Mouse (Mus musculus): Measurements from ENCODE around the gene Rad51d. TPM values are rescaled to one million over a fixed set of nuclear protein-coding genes. Genes with fewer than 3 reads are reported as not detected.

Rad51d gene
- total RNA-seq, 2 experiments from 2014 or later, result 18.0 to 21.0 TPM

DNA sequence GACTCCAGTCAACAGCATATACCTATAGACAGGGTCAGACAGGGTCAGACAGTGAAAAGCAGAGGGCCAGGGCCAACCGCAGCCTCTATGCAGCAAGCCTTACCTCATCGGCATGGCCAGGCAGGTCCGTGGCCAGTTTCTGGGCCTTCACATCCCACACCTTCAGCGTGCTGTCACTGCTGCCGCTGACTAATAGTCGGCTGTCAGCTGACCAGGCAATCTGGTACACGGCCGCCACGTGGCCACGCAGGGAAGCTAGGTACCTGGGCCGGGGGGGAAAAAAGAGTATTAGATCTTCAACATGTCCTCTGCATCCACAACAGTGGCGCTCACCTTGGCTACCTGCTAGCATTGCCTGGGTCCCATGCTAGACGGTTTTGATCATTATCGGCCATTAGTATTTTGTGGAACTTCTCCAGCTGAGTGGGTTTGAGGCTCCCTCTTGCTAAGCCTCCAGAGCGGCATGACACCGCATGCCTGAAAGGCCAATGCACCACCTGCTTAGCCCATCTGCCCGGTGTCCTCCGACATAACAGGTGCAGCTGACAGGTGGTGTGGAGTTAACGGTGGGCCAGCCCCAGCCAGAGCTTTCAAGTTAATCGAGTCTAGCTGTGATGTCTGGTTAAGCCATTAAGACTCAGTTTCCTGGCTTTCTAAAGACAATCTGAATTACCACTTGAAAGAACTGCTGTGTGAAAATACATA, 11.3 kb upstream of the Rad51d start:
- DNase-seq (ENCODE audit: low spot score in 2 of 2), result no peak
- intact Hi-C loops (cut with DNase I), result no loop called here

GRCm38 (mm10) chr11:82899720-82900119, 9.3 kb upstream of the Rad51d start:
- intact Hi-C loops (cut with DNase I), result no loop called here
- DNase-seq (ENCODE audit: low spot score in 2 of 2), result no peak

DNA sequence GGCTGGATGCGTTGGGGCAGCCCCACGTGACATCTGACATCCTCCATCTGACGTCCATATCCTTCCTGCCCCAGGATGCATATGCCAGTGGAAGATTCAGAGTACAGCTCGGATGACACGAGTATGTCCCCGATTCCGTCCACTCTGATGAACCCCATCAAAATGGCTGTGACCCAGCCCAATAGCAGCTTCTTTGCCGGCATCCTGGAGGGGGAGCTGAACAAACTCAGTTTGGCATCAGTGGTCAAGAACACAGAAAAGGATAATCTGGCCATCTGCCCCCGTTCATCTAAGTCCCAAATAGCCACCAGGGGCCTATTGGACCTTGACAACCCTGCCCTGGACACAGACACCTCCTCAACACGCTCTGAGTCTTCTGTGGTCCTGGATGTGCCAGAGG, 7.1 kb upstream of the Rad51d start:
- intact Hi-C loops (cut with DNase I), result no loop called here
- no peak for DNase-seq (ENCODE audit: low spot score in 2 of 2)

DNA sequence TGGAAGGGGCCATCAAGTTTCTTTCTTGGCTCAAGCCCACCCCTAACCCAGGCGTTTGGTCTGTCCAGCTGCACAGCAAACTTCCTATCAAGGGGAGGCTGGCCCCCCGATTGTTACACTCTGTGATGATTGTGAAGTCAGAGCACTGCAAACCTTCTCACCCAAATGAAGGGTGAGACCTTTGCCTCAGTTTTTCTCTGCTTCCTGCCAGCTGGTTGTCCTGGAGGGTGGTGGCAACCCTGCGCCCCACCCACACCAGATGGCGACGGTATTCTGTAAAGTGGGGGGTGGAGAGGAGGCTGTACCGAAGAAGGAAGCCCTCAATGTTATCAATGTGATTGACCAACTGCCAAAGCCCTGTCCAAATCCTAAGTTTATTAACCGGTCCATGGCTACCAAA, 1.5 kb upstream of the Rad51d start, which contains the start of gene Fndc8:
Fndc8 (plus strand) TSS at position 189 of the 400 bp plus-strand sequence.
- intact Hi-C loops (cut with DNase I), result loop anchor here (2.0 to 5.0 kb wide), 4 partner anchors 280 to 895 kb away; partner anchors contain the start of gene Tmem132e
- DNase-seq (ENCODE audit: low spot score in 2 of 2), result no peak

- no peak for DNase-seq (ENCODE audit: low spot score in 2 of 2)
- intact Hi-C loops (cut with DNase I), result loop anchor here (2.0 to 5.0 kb wide), 4 partner anchors 277 to 893 kb away; partner anchors contain the start of gene Tmem132e
Measured at GRCm38 (mm10) chr11:82889524-82890341, 681 bp downstream of the Rad51d start.

DNA sequence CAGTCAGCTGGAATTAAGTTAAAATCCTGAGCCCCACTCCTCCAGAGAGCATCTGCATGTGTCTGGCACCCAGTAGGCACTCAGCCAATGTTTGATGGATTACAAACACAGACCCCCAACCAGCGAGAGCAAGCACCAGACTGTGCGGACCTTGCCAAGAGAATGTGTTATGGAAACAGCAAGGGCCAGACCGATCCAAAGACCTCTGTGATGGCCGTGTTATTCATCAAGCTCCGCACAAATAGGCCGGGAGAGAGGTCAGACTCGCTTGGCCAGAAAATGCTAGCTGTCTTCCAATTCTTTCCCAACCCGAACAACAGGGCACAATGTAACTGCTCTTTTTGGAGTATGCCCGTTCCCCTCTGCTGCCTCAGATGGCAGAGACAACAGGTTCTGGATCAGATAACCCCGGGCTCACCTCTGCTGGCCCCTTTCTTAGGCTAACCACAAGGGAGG, 1.9 kb downstream of the Rad51d start:
- DNase-seq (ENCODE audit: low spot score in 2 of 2), result no peak
- intact Hi-C loops (cut with DNase I), result no loop called here

- intact Hi-C loops (cut with DNase I), result no loop called here
Measured at GRCm38 (mm10) chr11:82886559-82886958, 3.9 kb downstream of the Rad51d start.

GRCm38 (mm10) chr11:82883180-82883579, 7.2 kb downstream of the Rad51d start:
- DNase-seq (ENCODE audit: low spot score in 2 of 2), result no peak
- intact Hi-C loops (cut with DNase I), result no loop called here

More at GRCm38 (mm10) chr11:82886559-82886958, 3.9 kb downstream of the Rad51d start:
- no peak for DNase-seq (ENCODE audit: low spot score in 2 of 2)

GRCm38 (mm10) chr11:82877726-82878344, 12.6 kb downstream of the Rad51d start:
- intact Hi-C loops (cut with DNase I), result no loop called here
- no peak for DNase-seq (ENCODE audit: low spot score in 2 of 2)

GRCm38 (mm10) chr11:82875631-82876030, 14.8 kb downstream of the Rad51d start:
- no peak for DNase-seq (ENCODE audit: low spot score in 2 of 2)
- intact Hi-C loops (cut with DNase I), result no loop called here

- intact Hi-C loops (cut with DNase I), result loop anchor here (5.0 kb wide), 1 partner anchor 63 kb away; no protein-coding TSS in a partner anchor
- no peak for DNase-seq (ENCODE audit: low spot score in 2 of 2)
Measured at GRCm38 (mm10) chr11:82874924-82875323, 15.5 kb downstream of the Rad51d start.

DNA sequence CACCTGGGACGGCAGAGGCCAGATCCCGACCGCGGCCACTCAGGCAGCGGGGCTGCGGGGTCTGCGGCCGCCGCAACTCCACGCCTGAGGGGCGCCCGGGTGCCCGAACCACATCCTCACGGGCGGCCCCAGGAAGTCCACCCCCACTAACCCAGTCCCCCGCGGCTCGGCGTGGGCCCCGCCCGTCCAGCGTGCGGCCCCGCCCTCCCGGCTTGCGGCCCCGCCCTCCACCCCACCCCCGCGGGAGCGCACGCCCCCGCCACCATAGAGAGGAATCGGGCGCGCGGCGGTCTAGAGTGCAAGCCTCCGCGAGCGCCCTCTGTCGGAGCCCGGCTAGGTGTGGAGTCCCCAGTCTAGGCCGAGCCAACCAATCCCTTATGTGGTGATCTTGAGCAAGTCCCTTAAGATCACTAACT, 19.4 kb downstream of the Rad51d start, which contains the start of gene Rffl:
Rffl (minus strand) TSS at position 180 of the 416 bp plus-strand sequence.
- intact Hi-C loops (cut with DNase I), result loop anchor here (1.0 to 5.0 kb wide), 3 partner anchors 37 to 90 kb away; partner anchors contain the start of genes Lig3 and Nle1
- DNase-seq (ENCODE audit: low spot score in 2 of 2), result peak; percentile 88 to 89

- intact Hi-C loops (cut with DNase I), result loop anchor here (1.0 to 5.0 kb wide), 3 partner anchors 38 to 90 kb away; partner anchors contain the start of genes Lig3 and Nle1
- peak; percentile 29 to 38 for DNase-seq (ENCODE audit: low spot score in 2 of 2)
Measured at GRCm38 (mm10) chr11:82870173-82871030, 20.0 kb downstream of the Rad51d start.

DNA sequence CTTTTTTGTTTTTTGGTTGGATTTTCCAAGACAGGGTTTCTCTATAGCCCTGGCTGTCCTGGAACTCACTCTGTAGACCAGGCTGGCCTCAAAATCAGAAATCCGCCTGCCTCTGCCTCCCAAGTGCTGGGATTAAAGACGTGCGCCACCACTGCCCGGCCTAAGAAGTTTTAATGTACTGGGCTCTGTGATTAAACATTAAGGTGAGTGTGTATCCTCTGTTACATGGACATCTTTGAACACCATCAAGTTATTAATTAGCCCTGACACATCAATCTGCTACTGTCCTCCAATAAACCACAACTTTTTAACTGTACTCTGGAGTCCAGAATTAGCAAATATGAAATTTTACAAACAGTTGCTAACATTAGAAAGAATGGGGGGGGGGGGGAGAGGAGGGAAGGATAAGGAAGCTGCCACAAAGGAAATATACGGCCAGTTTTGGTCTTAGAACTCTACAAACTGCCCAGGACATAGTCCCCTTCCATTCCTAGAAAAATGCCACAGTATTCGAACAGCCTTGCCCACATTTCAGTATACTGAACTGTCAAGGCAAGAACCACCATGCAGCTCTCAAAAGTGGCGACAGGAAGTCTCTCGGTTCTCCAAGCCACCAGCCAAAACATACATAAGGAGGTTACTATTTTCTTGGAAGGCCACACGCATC, 20.8 kb downstream of the Rad51d start:
- intact Hi-C loops (cut with DNase I), result loop anchor here (2.0 to 5.0 kb wide), 2 partner anchors 57 to 89 kb away; partner anchors contain the start of gene Lig3
- DNase-seq (ENCODE audit: low spot score in 2 of 2), result no peak

GRCm38 (mm10) chr11:82867956-82868355, 22.5 kb downstream of the Rad51d start:
- intact Hi-C loops (cut with DNase I), result no loop called here
- DNase-seq (ENCODE audit: low spot score in 2 of 2), result no peak

DNA sequence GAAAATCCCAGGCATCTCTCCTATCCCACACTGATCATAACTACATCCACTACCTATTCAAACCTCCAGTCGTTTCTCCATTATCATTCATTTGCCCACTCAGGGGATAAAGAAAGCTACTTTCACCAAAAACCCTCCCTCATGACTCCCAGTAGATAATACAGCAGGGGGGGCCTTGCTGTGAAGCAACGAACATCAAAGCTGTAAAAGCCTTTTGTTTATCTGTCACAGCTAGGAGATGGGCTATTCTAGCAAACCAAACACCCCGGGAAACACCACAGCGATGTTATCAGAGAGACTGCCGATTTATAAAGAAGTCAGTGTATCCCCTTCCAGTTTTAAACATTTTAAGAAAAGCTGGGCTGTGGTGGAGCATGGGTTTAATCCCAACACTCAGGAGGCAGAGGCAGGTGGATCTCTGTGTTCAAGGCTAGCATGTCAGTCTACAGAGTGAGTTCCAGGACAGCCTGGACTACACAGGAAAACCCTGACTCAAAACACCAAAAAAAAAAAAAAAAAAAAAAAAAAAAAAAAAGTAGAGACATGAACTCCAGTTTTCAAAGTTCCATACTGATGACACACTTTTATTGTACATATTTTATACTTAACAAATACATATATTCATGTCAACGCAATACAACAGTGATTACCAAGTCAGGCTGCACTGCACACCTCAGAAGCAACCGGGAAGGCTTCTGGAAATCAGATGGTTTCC, 23.4 kb downstream of the Rad51d start:
- intact Hi-C loops (cut with DNase I), result no loop called here
- DNase-seq (ENCODE audit: low spot score in 2 of 2), result no peak

DNA sequence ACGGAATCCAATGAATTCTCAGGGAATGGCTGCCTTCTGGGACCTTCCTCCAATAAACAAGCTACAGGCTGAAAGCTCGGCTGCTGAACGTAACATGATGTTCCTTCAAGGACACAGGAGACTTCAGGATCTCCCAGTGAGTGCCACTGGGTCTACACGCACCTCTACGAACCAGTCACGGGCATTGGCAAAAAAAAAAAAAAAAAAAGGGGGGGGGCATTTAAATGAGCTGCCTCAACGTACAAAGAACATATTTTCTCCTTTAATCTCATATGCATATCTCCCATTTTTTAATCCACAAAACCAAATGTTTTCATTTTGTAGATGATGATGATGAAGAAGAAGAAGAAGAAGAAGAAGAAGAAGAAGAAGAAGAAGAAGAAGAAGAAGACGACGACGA, 24.5 kb downstream of the Rad51d start:
- no peak for DNase-seq (ENCODE audit: low spot score in 2 of 2)
- intact Hi-C loops (cut with DNase I), result no loop called here

- no peak for DNase-seq (ENCODE audit: low spot score in 2 of 2)
- intact Hi-C loops (cut with DNase I), result no loop called here
Measured at GRCm38 (mm10) chr11:82863488-82863931, 26.9 kb downstream of the Rad51d start.
